Mouse (Mus musculus): Measurements from ENCODE around the gene Foxk1.

Gene Foxk1

DNA sequence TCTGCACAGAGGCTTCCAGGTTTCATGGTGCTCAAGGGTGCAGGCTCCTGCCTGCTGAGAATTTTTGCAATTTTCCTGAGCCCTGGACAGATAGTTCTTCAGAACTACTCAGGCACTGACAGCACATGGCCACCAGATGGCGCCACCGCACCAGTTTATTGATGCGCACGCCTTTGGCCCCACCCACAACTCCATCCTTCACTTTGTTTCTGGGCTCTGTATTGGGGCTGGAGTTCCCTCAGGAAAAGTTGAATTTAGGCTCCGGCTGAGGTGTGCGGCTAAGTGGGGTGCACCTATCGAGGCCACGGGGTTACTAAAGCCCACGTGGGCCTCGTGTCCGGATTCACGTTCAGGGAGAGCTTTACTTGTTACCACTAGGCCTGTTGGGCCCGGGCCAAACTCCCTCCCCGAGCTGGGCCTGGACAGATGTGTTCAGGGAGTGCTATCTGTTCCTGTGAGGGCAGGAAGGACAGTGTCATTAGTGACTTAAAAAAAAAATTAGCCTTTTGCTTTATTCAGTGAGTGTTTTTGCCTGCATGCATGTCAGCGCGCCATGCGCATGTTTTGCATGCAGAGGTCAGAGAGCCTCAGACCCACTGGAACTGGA is 77.6 kb downstream of the Foxk1 start:
- peak; percentile 90 for DNase-seq (ENCODE audit: low spot score)

DNA sequence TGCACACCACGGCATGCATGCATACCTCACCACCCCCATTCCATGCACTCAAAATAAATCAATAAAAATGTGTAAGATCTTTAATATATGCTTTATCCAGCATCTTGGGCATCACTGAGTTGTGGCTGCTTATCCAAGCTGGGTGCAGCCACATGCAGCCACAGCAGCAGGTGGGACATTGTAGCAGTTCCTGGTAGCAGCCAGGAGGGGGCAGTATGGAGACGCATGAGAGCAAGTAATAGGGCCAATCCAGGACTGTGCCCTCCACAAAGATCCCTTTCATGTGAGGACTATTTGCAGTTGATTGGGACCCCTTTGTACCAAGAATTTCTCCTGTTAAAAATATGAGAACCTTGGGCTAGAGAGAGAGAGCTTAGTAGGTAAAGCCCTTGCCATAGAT is 81.2 kb downstream of the Foxk1 start:
- DNase-seq (ENCODE audit: low spot score), result no peak

DNA sequence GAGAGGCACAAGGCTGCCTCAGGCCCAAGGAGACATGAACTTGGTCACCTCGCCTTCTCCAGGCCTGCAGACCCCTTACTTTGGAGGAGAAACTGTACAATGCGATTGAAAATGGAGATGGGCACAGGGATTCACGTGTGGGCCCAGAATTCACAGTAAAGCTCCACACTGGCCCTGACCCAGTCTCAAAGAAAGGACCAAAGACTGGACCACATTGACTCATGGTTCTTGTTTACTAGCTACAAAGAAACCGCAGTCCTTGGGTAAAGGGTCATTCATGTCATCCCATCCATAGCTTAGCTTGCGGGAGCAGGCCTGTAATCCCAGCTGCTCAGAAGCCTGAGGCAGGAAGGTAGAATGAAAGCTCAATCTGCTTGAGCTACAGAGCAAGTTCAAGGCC is 82.3 kb downstream of the Foxk1 start:
- DNase-seq (ENCODE audit: low spot score), result no peak

DNA sequence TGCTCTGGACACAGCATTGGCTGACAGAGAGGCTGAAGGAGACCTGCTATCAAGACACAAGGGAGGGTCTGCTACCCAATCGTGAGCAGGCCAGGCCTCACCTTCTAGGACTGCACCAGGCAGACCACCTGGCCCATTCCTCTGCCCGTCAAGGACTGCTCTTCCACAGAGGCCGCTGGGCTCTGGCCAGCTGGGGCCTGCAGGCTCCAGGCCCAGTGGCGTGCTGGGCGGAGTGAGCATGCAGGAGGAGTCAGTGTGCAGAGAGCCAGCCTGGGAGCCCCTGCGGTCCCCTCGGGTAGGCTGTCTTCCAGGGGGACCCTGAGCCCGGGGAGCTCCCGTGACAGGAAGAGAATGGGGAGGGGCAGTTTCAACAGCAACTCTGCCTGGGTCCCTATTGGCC is 85.4 kb downstream of the Foxk1 start:
- no peak for DNase-seq (ENCODE audit: low spot score)

DNA sequence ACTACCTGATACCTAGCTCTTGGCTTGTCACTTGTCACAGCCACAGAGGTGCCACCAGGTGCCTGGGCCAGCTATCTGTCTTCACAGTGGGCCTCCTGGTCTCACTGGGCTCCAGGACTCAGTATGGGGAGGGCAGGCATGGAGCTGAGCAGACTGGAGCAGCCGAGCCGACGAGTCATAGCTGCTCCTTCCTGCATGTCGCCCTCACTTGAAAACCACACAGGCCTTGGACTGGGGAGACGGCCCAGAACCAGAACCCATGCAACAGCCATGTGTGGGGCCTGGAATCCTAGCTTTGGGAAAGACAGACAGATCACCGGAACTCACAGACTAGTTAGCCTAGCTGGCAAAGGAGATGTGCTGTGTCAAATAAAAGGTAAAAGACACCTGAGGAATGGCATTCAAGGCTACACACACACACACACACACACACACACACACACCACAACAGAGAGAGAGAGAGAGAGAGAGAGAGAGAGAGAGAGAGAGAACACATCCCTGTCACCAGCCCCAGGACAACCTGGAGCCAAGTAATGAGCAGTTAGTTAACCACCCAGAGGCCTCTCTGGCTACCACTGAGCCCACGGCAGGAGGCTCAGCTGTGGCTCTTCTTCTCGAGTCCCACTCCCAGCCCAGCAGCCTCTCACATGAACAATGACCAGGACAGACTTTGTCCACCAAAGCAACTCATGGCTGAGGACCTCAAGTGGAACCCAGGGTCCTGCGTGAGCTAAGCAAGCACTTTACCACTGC is 88.8 kb downstream of the Foxk1 start:
- no peak for DNase-seq (ENCODE audit: low spot score)

DNA sequence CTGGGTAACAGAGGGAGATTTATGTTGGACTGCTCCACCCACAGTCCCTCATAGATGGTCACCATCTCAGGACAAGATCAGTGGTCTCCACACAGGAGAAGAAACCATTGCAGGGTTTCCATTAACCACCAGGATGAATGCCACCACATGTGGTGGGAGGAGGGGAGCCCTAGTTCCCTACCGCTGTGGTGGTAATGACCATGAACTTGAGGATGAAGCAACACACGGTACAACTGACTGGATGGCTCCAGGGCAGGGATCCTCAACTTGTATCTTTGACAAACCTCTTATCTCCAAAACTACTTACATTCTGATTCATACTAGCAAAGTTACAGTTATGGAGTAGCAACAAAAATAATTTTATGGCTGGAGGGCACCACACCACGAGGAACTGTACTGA is 92.0 kb downstream of the Foxk1 start:
- DNase-seq (ENCODE audit: low spot score), result no peak

DNA sequence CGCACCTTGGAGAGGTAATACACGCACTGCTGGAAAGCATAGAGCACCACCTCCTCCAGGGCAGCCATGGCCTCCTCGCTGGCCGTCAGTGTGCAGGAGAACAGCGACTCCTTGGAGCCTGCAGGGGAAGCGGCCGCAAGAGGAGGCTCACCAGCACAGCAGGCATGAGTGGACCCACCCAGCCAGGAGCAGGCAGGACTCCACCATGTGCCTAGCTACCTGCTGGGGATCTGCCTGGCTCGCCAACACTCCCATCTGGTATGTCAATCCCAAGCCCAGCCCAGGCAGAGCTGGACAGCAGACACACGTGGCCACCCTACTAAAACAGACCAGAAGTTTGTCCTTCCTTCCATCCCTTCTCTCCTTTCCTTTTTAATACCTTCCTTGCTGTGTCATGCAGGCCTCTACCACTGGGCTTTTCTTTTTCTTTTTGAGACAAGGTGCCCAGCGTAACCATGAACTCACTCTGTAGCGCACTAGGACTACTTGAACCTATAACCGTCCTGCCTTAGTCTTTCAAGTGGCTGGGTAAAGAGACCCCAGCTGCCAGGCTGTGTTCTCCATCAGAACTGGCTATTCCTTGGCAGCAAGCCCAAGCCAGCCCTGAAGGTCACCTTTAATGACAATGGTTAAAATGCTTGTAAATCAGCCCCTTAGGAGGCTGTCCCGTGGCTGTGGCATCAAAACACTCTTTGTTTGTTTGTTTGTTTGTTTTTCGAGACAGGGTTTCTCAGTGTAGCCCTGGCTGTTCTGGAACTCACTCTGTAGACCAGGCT is 94.2 kb downstream of the Foxk1 start:
- no peak for DNase-seq (ENCODE audit: low spot score)

DNA sequence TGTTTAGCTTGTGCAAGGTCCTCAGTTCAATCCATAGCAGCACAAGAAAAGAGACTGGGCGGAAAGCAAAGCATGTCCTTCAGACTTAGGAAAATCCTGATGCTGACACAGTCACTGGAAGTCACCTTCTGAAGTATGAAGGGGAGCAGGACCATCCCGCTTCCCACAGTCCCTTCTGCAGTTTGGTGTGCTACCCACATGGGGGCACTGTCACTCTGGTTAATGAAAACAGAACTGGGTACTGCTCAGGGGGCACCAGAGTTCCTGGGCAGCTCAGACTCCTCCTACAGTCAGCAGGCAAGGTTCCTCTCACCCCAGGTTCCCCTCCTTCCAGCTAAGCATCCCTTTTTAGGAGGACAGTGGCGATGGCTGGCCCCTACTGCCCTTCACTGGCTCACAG is 97.7 kb downstream of the Foxk1 start:
- peak; percentile 65 for DNase-seq (ENCODE audit: low spot score)

DNA sequence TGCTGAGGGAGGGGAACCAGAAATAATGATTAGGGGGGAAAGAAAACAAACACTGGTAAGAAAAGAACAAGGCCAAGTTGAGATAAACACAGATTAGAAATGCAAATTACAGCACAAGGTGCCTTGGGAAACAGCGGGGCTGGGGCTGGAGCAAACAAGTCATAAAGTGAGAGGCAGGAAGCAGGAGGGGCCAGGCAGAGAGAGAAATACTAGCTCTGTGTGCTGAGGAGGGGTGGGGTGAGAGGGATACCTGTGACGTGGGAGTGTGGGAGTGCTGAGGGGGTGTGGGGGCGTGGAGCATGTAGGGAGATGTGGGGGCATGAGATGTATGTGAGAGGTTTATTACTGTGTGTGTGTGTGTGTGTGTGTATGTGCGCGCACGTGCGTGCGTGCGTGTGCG is 99.6 kb downstream of the Foxk1 start:
- DNase-seq (ENCODE audit: low spot score), result no peak

DNA sequence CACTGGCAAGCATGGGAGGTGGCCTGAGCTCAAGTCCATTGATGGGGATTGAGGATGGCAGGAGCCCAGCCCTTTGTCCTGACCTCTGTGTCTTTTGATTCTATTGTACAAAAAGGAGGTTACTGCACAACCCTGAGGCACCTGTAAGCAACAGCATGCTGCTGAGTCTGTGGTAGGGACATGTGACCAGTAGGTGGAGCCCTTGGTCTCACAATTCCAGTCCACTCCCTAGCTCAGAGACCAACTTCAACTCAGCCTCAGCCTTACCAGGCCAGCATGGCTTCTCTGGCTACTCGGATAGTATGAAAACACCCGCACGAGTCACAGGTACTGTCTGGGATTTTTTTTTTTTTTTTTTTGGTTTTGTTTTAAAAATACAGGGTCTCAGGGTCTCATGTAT is 101.1 kb downstream of the Foxk1 start:
- peak; percentile 91 for DNase-seq (ENCODE audit: low spot score)

DNA sequence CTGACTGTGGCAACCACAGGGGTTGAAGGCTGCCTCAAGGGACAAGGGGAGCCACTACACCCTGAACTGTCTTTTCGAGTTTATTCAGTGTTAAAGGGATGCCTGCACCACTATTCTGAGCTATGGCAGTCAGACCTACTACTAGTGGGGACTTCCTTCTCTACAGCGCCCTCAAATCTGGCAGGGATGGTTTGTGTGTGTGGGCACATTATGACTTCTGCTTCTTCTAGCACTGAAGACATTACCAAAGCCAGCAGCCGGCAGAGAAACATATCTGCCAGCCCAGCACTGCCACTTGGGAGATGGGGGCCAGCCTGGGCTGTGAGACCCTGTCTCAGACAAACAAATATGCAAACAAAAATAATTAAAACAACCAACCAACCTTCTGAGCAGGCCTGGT is 102.9 kb downstream of the Foxk1 start:
- no peak for DNase-seq (ENCODE audit: low spot score)

DNA sequence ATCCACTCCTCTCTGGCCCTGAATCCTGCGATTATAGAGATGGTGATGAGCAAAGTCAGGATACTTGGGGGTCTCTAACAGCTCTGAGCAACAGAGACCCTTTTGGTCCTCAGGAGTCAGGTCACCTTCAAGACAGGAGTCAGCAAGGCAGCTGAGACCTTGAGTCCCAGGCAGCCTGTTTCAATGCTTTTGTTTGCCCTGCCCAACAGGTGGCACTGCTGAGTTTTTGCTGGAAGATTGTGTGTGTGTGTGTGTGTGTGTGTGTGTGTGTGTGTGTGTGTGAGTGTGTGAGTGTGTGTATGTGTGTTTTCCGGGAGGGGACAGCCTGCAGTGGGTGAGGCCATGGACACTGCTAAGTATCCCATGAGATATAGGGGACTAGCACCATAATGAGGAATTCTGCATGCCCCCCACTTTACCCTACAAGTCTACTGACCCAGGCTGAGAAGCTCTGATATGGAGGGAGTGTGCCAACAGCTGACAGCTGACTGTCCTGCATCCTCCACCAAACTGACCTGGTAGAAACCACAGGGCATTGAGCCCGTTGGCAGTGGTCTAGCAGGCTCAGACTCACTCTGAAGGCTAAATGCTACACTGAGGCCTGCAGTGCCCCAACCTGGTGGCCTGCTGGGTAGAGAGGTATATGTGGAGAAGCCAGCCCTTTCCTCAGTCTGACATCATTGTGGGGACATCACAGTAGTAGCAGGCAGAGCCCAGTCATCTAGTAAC is 104.6 kb downstream of the Foxk1 start:
- DNase-seq (ENCODE audit: low spot score), result peak; percentile 42

DNA sequence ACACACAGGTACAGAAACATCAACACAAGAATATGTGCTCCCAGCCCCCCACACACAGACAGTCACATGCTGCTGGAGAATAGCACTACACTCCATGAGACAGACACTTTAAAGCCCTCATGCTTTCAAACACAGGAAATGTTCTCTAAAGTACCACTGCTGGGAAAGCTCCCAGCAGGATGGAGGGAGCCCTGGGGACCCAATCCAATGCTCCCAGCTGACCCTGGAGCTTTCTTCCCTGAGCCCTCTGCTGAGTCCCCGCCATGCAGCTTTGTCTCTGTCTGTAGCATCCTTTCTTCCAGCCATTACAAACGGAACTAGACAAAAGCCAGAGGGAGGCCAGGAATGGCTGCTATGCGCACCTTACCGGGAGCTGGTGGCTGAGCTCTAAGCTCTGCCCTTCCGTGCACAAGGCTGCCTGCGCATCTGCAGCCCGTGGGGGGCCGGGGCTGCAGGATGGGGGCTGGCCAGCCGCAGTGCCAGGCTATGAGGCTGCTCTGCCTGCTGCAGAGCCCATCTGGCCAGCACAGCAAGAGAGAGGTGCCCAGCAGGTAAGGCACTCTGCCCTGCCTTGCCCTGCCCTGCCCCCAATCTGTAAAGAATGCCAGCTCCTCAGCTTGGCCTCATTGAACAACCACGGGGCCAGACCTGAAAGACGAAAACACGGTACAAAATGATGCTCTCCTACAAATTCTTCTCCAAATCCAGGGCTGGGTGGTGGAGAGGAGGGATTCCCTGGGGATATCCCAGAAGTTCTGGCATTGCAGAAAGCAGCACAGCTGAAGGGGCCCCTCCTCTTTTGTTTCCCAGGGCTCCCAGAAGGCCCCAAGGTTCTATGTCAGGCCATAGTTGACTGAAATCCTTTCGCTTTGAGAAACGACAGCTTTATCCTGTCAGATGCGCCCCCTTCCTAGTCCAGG is 108.1 kb downstream of the Foxk1 start:
- no peak for DNase-seq (ENCODE audit: low spot score)

DNA sequence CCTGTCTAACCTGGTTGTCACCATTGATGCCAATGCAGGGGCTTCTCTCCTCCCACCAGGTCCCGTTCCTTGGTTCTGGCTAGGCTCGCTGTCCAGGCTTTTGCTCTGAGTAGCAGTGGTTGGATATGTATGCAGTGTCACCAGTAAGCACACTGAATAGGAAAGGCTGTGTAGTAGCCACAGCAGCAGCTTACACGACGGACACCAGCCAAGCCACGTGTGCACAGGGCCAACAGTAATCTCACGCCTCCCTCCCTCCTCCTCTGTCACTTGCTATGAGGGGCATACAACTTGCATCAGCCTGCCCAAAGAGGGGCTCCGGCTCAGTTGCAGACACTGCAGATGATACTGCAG is 108.7 kb downstream of the Foxk1 start:
- no peak for DNase-seq (ENCODE audit: low spot score)

Measured in MN1 (cell line).